Mouse (Mus musculus) thymus, postnatal 36 days (tissue): Measurements from ENCODE around the gene Slc44a1.

ENCODE experiments used
- DNase-seq, 2 experiments: peaks; one replicate each; pipeline ENCODE4 v3.0.0; 2022; ENCODE audit warnings: mixed read lengths in 2 of 2

The Slc44a1 gene

DNA sequence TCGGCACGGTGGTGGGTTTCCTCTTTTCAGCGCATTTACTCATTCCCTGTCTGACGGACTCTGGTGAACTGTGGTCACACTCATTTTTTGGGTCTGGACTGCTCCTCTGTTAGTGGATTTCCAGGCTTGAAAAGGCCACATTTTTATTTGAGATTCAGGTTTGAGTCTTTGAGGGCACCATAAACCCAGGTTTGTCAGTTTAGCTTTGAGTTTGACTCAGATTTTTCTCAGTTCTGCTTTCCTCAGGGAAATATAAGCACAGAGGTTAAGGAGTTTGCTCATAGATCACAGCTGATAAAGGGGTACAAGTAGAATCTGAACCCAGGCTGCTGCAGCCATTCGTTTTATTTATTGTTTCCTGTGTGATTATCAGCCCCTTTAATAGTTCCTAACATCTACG lies 180.9 kb downstream of the Slc44a1 start:
- no peak for DNase-seq

DNA sequence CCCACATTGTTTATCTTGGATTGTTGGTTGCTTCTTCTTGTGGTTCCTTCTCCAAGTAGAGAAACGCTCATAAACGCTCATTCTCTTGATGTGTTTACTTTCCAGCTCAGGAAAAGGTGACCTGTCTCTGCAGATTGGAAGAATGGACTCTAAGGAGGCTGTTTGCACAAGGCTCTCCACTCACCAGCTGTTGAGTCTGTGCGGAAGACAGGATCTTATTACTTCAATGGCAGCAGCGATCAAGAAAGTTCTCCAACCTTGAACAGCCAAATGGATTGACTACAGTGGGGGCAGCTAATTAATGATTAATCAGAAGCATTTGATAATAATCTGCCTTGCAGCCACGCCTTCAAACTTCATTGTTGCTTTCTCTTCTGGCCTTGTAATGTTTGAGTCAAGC lies 181.3 kb downstream of the Slc44a1 start:
- DNase-seq, result no peak

- DNase-seq, result no peak
Observed at GRCm38 (mm10) chr4:53623711-53624110, 183.5 kb downstream of the Slc44a1 start.

DNA sequence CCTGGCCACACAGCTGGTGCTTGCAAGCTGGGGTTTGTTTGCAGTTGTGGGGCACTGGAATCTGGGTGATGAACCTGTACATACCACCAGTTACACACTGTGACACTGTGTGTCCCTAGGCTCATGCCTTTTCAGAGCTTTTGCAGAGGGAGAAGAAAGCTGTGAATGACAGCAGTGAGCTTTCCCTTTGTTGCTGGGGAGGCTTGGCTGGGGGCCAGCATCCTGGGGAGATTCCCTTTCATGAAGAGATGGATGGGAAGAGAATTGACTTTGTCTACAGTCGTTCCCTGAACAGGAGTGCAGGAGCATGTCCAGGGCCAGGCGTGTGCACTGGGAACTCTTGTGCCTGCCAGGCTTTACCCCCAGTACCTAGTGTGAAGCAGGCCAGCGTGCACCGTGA lies 184.6 kb downstream of the Slc44a1 start:
- no peak for DNase-seq

- no peak for DNase-seq
Observed at GRCm38 (mm10) chr4:53625263-53625662, 185.1 kb downstream of the Slc44a1 start.

DNA sequence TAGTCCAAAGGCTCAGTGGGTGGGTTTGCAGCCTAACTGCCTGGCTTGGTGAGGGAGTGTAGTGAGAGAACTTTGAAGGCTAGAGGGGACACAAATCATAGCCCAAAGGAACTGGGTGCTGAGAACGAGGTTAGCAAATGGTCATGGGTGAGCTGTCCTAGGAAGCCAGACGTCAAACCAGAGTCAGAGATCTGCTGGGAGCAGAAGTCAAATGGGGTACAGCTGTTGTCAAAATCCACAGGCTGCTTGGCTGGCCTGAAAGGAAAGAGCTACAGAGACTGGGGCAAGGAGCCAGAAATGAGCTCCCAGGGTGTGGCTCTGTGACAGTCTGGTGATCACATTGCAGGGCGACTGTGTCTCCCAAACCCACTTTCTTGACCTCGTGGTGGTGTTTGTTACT lies 188.7 kb downstream of the Slc44a1 start:
- no peak for DNase-seq

- DNase-seq, result no peak
Observed at GRCm38 (mm10) chr4:53630963-53631315, 190.7 kb downstream of the Slc44a1 start.

DNA sequence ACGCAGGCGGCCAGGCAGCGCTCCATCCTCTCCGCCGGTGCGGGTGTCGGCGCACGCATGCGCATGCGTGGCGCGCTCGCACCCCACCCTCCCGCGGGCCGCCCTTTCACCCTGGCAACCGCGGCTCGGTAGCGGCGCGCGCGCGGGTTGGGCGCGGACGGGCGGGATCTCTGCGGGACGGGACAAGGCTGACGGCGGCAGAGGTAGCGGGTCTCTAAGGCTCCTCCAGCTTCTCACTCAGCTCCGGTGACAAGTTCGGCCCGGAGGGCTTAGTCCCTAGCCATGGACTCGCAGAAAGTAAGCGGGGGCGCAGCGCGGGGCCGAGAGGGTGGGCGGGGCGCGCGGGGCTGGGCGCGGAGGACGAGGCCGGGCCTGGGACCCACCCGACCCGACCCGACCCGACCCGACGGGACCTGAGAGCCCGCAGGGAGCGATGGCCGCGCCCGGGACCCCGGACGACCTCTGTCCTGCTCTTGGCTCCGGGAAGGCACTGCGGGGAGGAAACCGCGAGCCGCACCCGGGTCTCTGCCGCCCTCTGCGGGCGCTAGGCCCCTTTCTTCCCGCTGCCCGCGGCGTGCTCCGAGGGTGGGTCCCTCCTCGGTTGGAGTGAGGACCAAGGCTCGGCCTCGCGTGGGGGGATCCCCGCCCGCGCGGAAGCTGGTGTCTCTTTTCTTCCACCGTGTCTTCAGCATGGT lies 191.2 kb downstream of the Slc44a1 start, which contains the start of gene Fsd1l:
Gene Fsd1l, plus strand, starts transcription at position 156 of the 695 bp plus-strand sequence.
- peak; percentile 55 to 69 for DNase-seq

DNA sequence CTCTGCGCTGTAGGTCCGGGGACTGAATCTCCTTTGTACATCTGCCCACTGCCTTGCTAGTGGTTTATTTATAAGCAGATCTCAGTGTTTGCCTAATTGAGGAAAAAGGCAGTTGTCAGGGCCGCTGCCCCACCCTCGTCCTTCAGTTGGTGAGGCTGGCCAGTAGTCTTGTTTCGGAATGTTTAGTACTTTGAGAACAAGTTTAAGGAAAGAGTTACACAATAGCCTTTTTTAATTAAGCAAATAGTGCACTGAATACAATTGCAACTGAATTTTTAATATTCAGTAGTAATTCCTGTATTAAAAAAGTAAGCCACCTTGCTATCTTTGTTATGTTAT lies 191.8 kb downstream of the Slc44a1 start:
- no peak for DNase-seq

DNA sequence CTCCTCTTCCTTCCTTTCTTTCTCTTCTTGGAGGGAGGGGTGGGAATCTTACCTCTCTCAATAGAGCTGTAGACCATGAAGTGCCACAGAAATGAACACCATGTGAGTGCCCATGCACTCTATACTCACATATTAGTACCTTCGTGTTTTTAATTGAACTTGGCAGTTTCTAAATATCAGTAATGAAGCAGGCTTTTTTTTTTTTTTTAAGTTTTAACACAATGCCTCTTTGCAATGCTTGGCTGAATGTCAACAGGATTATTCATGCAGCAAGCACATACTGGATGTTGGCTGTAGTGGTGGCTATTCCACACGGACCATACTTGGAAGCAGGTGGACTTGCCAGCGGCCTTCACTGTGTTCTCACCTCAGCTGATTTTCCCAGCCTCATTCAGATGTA lies 195.1 kb downstream of the Slc44a1 start:
- DNase-seq, result no peak

- no peak for DNase-seq
Observed at GRCm38 (mm10) chr4:53637269-53637909, 197.2 kb downstream of the Slc44a1 start.

GRCm38 (mm10) chr4:53638549-53639123 lies 198.4 kb downstream of the Slc44a1 start:
- DNase-seq, result no peak

GRCm38 (mm10) chr4:53658029-53658428 lies 217.8 kb downstream of the Slc44a1 start:
- DNase-seq, result no peak

- no peak for DNase-seq
Observed at GRCm38 (mm10) chr4:53660711-53661110, 220.5 kb downstream of the Slc44a1 start.
